Mouse (Mus musculus) limb, embryonic 12.5 days (tissue): Measurements from ENCODE around the gene Ube3c. TPM values are rescaled to one million over a fixed set of nuclear protein-coding genes. Genes with fewer than 3 reads are reported as not detected.

Source experiments
- polyA plus RNA-seq: library from polyadenylated mRNA; unstranded; fragments of >200 nt; fragmentation: Nextera tagmentation; extraction: Ambion mirVana; gene quantifications from 2 replicates; pipeline ENCODE4 v1.2.1, GENCODE M21; 2016

Gene Ube3c
- polyA plus RNA-seq, 1 experiment from 2014 or later: 41.0 TPM

Other genes with a start within 250 kb of the Ube3c start
- gene Lmbr1, start 190.9 kb upstream of the Ube3c start, polyA plus RNA-seq: 7.6 and 9.1 TPM in 2 replicates
- 31.7 and 32.5 TPM in 2 replicates for gene Nom1, start 134.6 kb upstream of the Ube3c start, polyA plus RNA-seq
- 0.20 and 0.33 TPM in 2 replicates for gene Mnx1, start 90.8 kb upstream of the Ube3c start, polyA plus RNA-seq
- gene Dnajb6, start 166.4 kb downstream of the Ube3c start, polyA plus RNA-seq: 173 and 176 TPM in 2 replicates
- gene Gm5129, start 166.7 kb downstream of the Ube3c start, polyA plus RNA-seq: not detected in 2 replicates